Mouse (Mus musculus) heart, embryonic 12.5 days (tissue): Measurements from ENCODE around the gene Mak. TPM values are rescaled to one million over a fixed set of nuclear protein-coding genes. Genes with fewer than 3 reads are reported as not detected.

Experiments
- ATAC-seq: fragments of 200-750 bp; cut with Nextera tagmentation; 2 replicates; pipeline ENCODE4 v1.8.0; 2017; ENCODE audit warnings: moderate TSS enrichment, moderate library complexity; ENCODE audit not compliant: insufficient number of reproducible peaks, low FRiP score
- H3K27ac ChIP-seq: fragments of 300-500 bp; sonication (generic); 2 replicates; pipeline ENCODE4 v1.5.1; 2016; ENCODE audit warnings: mild to moderate bottlenecking, moderate library complexity; ENCODE audit not compliant: poor library complexity, severe bottlenecking
- H3K27me3 ChIP-seq: fragments of 300-500 bp; sonication (generic); replicated peaks from 2 replicates; pipeline ENCODE4 v1.6.1; 2016; ENCODE audit warnings: mild to moderate bottlenecking, moderate library complexity
- H3K36me3 ChIP-seq: fragments of 300-500 bp; sonication (generic); 2 replicates; pipeline ENCODE4 v1.6.1; 2016; ENCODE audit warnings: mild to moderate bottlenecking, moderate library complexity
- H3K4me1 ChIP-seq: fragments of 300-500 bp; sonication (generic); replicated peaks from 2 replicates; pipeline ENCODE4 v1.6.1; 2016; ENCODE audit warnings: mild to moderate bottlenecking
- H3K4me2 ChIP-seq: fragments of 300-500 bp; sonication (generic); 2 replicates; pipeline ENCODE4 v1.6.1; 2016; ENCODE audit warnings: mild to moderate bottlenecking, moderate library complexity
- H3K4me3 ChIP-seq: fragments of 300-500 bp; sonication (generic); 2 replicates; pipeline ENCODE4 v1.5.1; 2016; ENCODE audit warnings: mild to moderate bottlenecking
- H3K9ac ChIP-seq: fragments of 300-500 bp; sonication (generic); 2 replicates; pipeline ENCODE4 v1.6.1; 2016; ENCODE audit warnings: mild to moderate bottlenecking, moderate library complexity
- H3K9me3 ChIP-seq: fragments of 300-500 bp; sonication (generic); replicated peaks from 2 replicates; pipeline ENCODE4 v1.6.1; 2016; ENCODE audit warnings: mild to moderate bottlenecking, moderate library complexity
- WGBS: fragments of 180-500 bp; shearing (Covaris S2); methylation state at CpG from one replicate; pipeline ENCODE4 v1.1.7; 2016; 5-methylcytosine and 5-hydroxymethylcytosine counted together
- polyA plus RNA-seq: library from polyadenylated mRNA; unstranded; fragments of >200 nt; fragmentation: Nextera tagmentation; extraction: Ambion mirVana; gene quantifications from 2 replicates; pipeline ENCODE4 v1.2.1, GENCODE M21; 2016

Mak gene
- 0.24 and 0.38 TPM in 2 replicates for polyA plus RNA-seq

DNA sequence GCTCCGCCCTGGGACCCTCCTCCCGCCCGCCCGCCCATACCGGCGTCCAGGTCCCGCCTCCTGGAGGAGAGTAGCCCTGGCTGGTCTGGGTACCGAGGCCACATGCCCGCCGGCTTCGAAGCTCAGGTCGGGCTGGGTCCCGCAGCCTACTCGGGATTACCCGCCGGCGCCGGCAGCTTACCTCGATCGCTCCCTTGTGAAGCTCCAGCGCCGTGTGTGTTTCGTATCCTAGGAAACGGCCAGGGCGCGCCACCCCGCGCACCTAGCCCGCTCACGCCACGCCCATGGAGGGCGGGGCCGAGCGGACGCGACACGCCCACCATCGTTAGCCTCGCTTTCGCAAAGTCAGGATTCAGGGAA lies at the start of gene Mak:
Mak (minus strand) TSS at position 286 of the 360 bp plus-strand sequence.
- peak within 1 kb of the TSS; percentile 88 for H3K4me2 ChIP-seq
- H3K9me3 ChIP-seq: no peaks in the 10 kb centered on the region
- H3K4me1 ChIP-seq: peaks cover 10% of the 10 kb centered on the region
- no peaks in the 10 kb centered on the region for H3K36me3 ChIP-seq
- WGBS: under 1% methylated on average over 40 of the region's 40 CpGs
- H3K4me3 ChIP-seq: peak within 1 kb of the TSS; percentile 53
- peak within 1 kb of the TSS; percentile 52; the same call in 1 of the 2 replicates for H3K9ac ChIP-seq
- ATAC-seq: peak; percentile 91
- no peak within 1 kb of the TSS for H3K27ac ChIP-seq
- H3K27me3 ChIP-seq: peaks cover 27% of the 10 kb centered on the region

DNA sequence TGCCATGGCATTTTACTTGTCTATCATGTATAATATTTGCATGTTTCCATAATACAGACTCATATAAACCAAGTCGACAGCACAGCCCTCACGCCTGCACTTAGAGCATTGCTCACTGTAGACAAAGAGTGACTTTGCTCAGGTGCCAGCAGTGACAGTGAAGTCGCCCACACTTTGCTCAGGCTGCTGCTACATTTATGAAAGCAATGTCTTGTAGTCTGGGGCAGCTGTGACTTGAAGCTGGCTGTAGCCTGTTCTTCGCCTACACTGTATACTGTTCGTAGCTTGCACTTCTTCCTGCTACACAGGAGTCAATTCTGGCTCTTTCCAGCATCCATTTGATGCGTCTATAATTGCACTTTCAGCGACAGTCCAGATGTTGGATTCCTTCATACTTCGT lies 49.6 kb upstream of the Mak start:
- ATAC-seq: no peak
- 83% methylated on average over 8 of the region's 8 CpGs for WGBS
- Histone ChIP-seq H3K9ac (no peak overlapping the region), H3K36me3 (no peaks in the 10 kb centered on the region), H3K4me2 (no peak overlapping the region), H3K4me3 (no peak overlapping the region), H3K9me3 (no peaks in the 10 kb centered on the region), H3K27ac (no peak overlapping the region), H3K4me1 (no peaks in the 10 kb centered on the region), H3K27me3 (no peaks in the 10 kb centered on the region)

DNA sequence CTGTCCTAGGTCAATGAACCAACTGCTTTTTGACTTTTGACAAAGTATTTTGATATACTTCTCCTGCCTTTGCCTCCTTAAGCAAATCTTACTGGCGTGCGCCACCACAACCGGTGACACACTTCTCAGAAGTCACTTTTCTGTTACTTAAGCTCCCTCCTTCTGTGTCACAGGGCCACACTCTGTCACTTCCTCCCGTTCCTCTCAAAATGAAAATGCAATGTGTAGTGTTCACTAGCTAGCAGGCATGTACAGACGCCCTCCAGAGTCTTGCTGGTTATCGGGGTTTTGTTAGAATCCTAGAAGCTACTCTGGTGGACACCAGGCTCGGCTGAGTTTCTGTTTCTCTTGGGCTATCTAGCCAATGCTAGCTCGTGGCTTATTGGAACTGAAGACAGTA lies 48.8 kb upstream of the Mak start:
- no peak overlapping the region for H3K27ac ChIP-seq
- WGBS: 82% methylated on average over 8 of the region's 8 CpGs
- H3K4me1 ChIP-seq: no peaks in the 10 kb centered on the region
- no peak overlapping the region for H3K9ac ChIP-seq
- no peak for ATAC-seq
- no peaks in the 10 kb centered on the region for H3K9me3 ChIP-seq
- no peaks in the 10 kb centered on the region for H3K27me3 ChIP-seq
- H3K36me3 ChIP-seq: no peaks in the 10 kb centered on the region
- H3K4me3 ChIP-seq: no peak overlapping the region
- H3K4me2 ChIP-seq: no peak overlapping the region

DNA sequence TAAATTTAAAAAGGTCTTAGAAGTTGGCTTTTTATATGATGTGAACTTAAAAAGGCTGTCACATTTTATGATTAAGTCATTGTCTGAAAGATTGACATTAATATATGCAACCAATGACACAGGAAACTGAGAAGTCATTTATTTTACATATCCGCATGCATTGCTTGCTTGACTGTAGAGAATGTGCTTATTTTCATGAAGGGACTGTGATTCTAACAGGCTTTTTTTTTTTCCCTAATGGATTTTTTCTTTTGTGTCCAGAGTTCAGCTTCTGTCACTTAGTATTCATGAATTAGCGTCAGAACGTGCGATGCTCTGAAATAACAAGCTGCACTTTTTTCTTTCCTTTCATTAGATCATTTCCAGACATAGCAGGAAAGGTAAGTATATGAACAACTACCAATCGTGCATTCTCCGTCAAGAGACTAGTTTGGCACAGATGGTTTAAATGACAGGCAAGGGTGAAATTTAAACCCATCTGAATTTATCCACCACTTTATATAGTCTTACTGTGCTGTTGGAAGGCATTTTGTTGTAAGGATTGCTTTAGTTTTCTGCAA lies 44.2 kb upstream of the Mak start:
- ATAC-seq: no peak
- Histone ChIP-seq H3K27ac (no peak overlapping the region), H3K4me2 (no peak overlapping the region), H3K9ac (no peak overlapping the region), H3K36me3 (no peaks in the 10 kb centered on the region), H3K27me3 (no peaks in the 10 kb centered on the region), H3K4me1 (0 out of 2 replicates have a peak, but pooled peaks cover 2% of the 10 kb centered on the region), H3K9me3 (no peaks in the 10 kb centered on the region), H3K4me3 (no peak overlapping the region)
- WGBS: 86% methylated on average over 6 of the region's 6 CpGs

DNA sequence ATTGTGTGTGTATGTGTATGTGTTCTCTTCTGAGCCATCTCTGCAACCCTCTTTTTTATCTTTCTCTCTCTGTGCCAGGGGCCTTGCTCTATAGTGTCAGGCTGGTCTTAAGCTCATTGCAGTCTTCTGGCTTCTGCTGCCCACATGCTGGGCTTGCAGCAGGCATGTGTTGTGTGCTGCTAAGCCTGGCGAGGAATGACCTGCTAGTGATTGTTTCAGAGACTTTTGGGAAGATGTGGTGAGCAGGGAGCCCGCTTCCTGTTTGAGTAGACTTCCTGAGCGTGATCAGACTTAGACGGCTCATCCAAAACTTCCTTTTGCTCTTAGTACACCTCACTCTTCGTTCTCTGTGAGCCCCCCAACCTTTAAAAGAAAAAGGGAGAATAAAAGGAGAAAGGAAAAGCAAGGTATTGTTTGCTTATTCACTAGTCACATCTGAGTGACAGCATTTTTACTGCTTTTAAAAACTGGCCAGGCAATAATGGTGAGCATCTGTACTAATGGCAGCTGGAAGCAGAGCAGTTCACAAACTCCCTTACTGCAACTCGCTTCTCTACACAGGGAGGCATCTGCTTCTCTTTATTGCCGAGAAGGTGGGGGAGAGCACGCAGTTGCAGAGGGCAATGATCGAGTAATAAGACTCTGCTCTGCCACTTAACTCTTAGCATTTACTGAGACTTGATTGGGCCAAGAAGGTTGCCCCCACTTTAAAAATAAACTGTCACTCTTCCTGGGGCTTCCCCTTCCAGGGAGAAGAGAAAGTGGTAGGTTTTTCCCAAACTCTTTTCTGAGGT lies 39.8 kb upstream of the Mak start:
- H3K4me2 ChIP-seq: no peak overlapping the region
- no peak overlapping the region for H3K27ac ChIP-seq
- H3K9me3 ChIP-seq: no peaks in the 10 kb centered on the region
- no peak overlapping the region for H3K9ac ChIP-seq
- H3K36me3 ChIP-seq: no peaks in the 10 kb centered on the region
- WGBS: 38% methylated on average over 9 of the region's 9 CpGs
- no peak overlapping the region for H3K4me3 ChIP-seq
- H3K27me3 ChIP-seq: peaks cover 14% of the 10 kb centered on the region
- H3K4me1 ChIP-seq: 0 out of 2 replicates have a peak, but pooled peaks cover 2% of the 10 kb centered on the region
- ATAC-seq: no peak

DNA sequence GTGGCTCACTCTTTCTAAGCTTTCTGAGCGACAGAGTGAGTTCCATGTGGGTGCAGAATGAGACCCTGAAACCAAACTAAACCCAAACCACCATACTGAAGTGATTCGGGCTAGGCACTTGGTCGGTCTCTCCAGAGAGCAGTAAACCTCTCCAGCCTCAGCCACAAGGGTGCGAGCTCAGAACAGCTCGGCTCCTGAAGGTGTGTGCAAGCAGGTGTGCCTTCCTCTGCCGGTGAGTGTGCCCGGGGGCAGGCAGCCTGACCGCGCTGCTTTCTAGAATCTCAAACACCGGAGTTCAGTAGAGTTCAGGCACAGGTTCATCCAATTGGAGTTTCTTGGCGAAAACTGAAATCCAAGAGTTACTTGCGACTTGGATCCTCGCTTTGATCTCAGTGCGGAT lies 34.4 kb upstream of the Mak start, which contains the start of gene Sycp2l:
Sycp2l (plus strand) TSS at position 368 of the 400 bp plus-strand sequence.
- peak within 1 kb of the TSS; percentile 33 for H3K4me3 ChIP-seq
- H3K9me3 ChIP-seq: no peaks in the 10 kb centered on the region
- H3K36me3 ChIP-seq: no peaks in the 10 kb centered on the region
- H3K27me3 ChIP-seq: peaks cover 50% of the 10 kb centered on the region
- no peak within 1 kb of the TSS for H3K27ac ChIP-seq
- no peaks in the 10 kb centered on the region for H3K4me1 ChIP-seq
- H3K4me2 ChIP-seq: peak within 1 kb of the TSS; percentile 64
- no peak for ATAC-seq
- WGBS: 25% methylated on average over 14 of the region's 14 CpGs
- H3K9ac ChIP-seq: no peak within 1 kb of the TSS

DNA sequence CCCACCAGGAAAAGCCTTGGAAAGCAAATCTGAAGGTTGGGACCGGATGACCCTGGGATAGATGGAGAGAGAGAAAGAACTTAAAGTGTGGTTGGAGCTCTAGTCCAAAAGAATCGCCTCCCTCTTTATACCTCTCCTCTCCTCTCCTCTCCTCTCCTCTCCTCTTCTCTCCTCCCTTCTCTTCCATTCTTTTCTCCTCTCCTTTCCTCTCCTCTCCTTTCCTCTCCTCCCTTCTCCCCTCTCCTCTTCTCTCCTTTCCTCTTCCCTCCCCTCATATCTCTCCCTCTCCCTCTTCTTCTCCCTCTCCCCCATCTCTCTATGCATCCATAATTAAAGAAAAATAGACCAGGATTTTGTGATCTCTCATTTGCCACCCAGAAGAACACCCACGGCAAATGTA lies 31.4 kb upstream of the Mak start, which contains the start of gene Gcm2:
Gcm2 (minus strand) TSS at position 101 of the 400 bp plus-strand sequence.
- Histone ChIP-seq H3K4me1 (no peaks in the 10 kb centered on the region), H3K4me3 (no peak within 1 kb of the TSS), H3K4me2 (no peak within 1 kb of the TSS), H3K9me3 (no peaks in the 10 kb centered on the region), H3K9ac (no peak within 1 kb of the TSS), H3K27me3 (peaks cover 50% of the 10 kb centered on the region), H3K36me3 (no peaks in the 10 kb centered on the region), H3K27ac (no peak within 1 kb of the TSS)
- 79% methylated on average over 2 of the region's 3 CpGs for WGBS
- no peak for ATAC-seq

DNA sequence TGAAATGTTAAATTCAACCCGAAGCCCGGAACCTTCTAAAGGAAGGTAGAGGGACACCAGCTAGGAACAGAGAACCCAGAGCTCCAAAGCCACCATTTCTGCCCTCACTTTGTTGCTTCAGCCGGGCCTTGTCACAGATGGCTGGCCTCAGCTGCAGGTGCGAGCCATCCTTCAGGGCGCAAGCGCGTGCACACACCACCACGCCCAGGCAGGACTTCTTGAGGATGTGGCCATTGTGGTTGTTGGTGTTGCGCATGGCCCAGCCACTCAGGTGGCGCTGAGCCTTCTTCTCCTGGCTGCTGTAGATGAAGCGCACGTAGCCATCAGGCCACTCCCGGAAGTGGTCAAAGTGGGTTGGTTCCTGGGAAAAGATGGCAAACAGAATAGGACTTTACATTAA lies 26.0 kb upstream of the Mak start:
- H3K36me3 ChIP-seq: no peaks in the 10 kb centered on the region
- H3K4me2 ChIP-seq: no peak overlapping the region
- ATAC-seq: no peak
- no peak overlapping the region for H3K4me3 ChIP-seq
- no peak overlapping the region for H3K9ac ChIP-seq
- 0 out of 2 replicates have a peak, but pooled peaks cover under 1% of the 10 kb centered on the region for H3K9me3 ChIP-seq
- no peak overlapping the region for H3K27ac ChIP-seq
- no peaks in the 10 kb centered on the region for H3K4me1 ChIP-seq
- peaks cover 11% of the 10 kb centered on the region for H3K27me3 ChIP-seq
- 93% methylated on average over 13 of the region's 13 CpGs for WGBS

DNA sequence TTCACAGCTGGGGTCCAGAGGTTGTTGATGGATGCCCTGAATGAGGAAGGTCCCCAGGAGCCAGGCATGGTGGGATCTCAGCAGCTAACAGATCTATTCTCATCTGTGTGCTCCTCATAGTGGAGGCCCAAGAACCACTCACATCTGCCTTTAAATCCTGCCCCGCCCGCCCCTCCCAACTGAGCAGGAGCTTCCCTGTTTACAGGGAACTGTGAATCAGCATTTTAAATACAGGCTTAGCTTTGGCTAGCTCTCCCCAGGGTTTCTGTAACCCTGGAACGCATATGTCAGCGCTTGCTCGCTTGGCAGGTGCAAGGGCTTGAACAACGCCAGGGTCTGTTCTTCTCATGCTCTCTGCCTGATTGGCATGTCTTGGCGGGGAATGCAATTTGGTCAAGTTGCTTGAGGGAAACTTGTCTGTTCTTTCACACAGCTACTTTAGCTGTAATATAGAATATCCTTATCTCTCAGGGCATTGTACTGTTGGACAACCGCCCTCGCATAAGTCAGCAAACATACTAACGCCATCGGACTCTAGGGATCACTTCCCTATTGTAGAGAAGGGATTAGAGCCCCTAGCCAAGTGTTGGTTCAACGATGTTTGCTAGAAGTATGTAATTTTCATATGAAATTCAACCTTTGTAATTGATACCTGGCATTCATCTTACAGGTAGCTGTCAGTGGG lies 24.5 kb upstream of the Mak start:
- Histone ChIP-seq H3K27me3 (no peaks in the 10 kb centered on the region), H3K27ac (0 out of 2 replicates have a peak overlapping the region, but pooled peaks have one; percentile 5), H3K4me2 (no peak overlapping the region), H3K9me3 (peaks cover 9% of the 10 kb centered on the region; the same call in 1 of the 2 replicates), H3K4me1 (no peaks in the 10 kb centered on the region), H3K36me3 (no peaks in the 10 kb centered on the region), H3K4me3 (no peak overlapping the region), H3K9ac (no peak overlapping the region)
- peak; percentile 91 for ATAC-seq
- WGBS: 70% methylated on average over 12 of the region's 12 CpGs

DNA sequence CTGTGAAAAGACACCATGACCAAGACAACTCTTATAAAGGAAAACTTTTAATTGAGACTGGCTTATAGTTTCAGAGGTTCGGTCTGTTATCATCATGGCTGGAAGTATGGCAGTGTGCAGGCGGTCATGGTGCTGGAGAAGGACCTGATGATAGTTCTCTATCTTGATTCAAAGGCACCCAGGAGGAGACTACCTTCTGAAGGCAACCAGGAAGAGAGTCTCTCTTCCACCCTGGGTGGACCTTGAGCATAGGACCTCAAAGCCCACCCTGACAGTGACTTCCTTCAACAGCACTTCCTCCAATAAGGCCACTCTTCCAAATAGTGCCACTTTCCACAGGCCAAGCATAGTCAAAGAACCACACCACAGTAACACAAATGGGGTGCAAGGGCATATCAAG lies 20.5 kb upstream of the Mak start:
- peaks cover 6% of the 10 kb centered on the region; the same call in 1 of the 2 replicates for H3K4me1 ChIP-seq
- no peaks in the 10 kb centered on the region for H3K36me3 ChIP-seq
- WGBS: 90% methylated on average over 2 of the region's 2 CpGs
- H3K4me2 ChIP-seq: no peak overlapping the region
- H3K9me3 ChIP-seq: peaks cover 9% of the 10 kb centered on the region; the same call in 1 of the 2 replicates
- no peak overlapping the region for H3K27ac ChIP-seq
- no peak overlapping the region for H3K4me3 ChIP-seq
- H3K9ac ChIP-seq: no peak overlapping the region
- no peaks in the 10 kb centered on the region for H3K27me3 ChIP-seq
- no peak for ATAC-seq

DNA sequence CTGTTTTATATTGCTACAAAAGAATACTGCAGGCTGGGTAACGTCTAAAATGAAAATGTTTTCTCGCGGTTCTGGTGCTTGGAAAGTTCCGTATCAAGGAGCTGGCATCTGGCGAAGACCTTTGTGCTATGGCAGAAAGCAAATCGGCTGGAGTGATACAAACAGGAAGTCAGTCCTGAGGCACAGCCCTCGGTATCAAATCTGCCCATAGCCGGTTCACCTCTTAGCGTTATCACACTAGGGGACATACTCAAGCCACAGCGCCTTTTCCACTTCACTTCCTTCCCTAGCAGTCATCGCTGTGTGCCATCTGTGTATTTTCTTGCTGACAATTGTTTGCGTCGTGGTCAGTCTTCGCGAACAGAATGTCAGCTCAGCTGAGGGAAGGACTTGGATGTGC lies 18.8 kb upstream of the Mak start:
- 41% methylated on average over 15 of the region's 15 CpGs for WGBS
- H3K27me3 ChIP-seq: no peaks in the 10 kb centered on the region
- H3K4me3 ChIP-seq: no peak overlapping the region; the same call in 1 of the 2 replicates
- no peak for ATAC-seq
- H3K4me1 ChIP-seq: peaks cover 6% of the 10 kb centered on the region; the same call in 1 of the 2 replicates
- H3K9ac ChIP-seq: no peak overlapping the region
- H3K36me3 ChIP-seq: no peaks in the 10 kb centered on the region
- peaks cover 9% of the 10 kb centered on the region; the same call in 1 of the 2 replicates for H3K9me3 ChIP-seq
- peak overlapping the region; percentile 30 for H3K4me2 ChIP-seq
- H3K27ac ChIP-seq: peak overlapping the region; percentile 29; the same call in 1 of the 2 replicates
